Mouse (Mus musculus): Measurements from ENCODE around the gene A730061H03Rik. TPM values are rescaled to one million over a fixed set of nuclear protein-coding genes. Genes with fewer than 3 reads are reported as not detected.

The A730061H03Rik gene
- total RNA-seq, 2 experiments from 2014 or later, result 0.66 TPM; not detected in 1

GRCm38 (mm10) chr14:55551347-55551746 is 8.9 kb downstream of the A730061H03Rik start:
- DNase-seq, result no peak

GRCm38 (mm10) chr14:55550191-55550590 is 10.0 kb downstream of the A730061H03Rik start:
- no peak for DNase-seq

- peak; percentile 40 for DNase-seq
These were observed 15.9 kb downstream of the A730061H03Rik start for GRCm38 (mm10) chr14:55544334-55544733.

GRCm38 (mm10) chr14:55542268-55542667 is 17.9 kb downstream of the A730061H03Rik start:
- no peak for DNase-seq

GRCm38 (mm10) chr14:55540787-55541321 is 19.4 kb downstream of the A730061H03Rik start:
- peak; percentile 92 for DNase-seq

- DNase-seq, result peak; percentile 92
These were observed 20.0 kb downstream of the A730061H03Rik start, which contains the start of gene Pck2 for GRCm38 (mm10) chr14:55540067-55540786. Gene Pck2 (plus strand): TSS chr14:55540266.

GRCm38 (mm10) chr14:55536116-55536745 is 24.0 kb downstream of the A730061H03Rik start:
- peak; percentile 73 for DNase-seq

GRCm38 (mm10) chr14:55527940-55528339 is 32.3 kb downstream of the A730061H03Rik start:
- peak; percentile 30 for DNase-seq

GRCm38 (mm10) chr14:55526674-55527073 is 33.5 kb downstream of the A730061H03Rik start:
- no peak for DNase-seq

GRCm38 (mm10) chr14:55524785-55525184 is 35.4 kb downstream of the A730061H03Rik start, which contains the start of gene Nrl:
Gene Nrl (minus strand): TSS chr14:55524981.
- no peak for DNase-seq

- no peak for DNase-seq
These were observed 36.1 kb downstream of the A730061H03Rik start for GRCm38 (mm10) chr14:55524062-55524461.

- DNase-seq, result peak; percentile 37
These were observed 39.5 kb downstream of the A730061H03Rik start for GRCm38 (mm10) chr14:55520451-55521361.

- no peak for DNase-seq
These were observed 40.6 kb downstream of the A730061H03Rik start for GRCm38 (mm10) chr14:55519604-55520003.

GRCm38 (mm10) chr14:55518897-55519296 is 41.3 kb downstream of the A730061H03Rik start:
- no peak for DNase-seq

GRCm38 (mm10) chr14:55515846-55516245 is 44.4 kb downstream of the A730061H03Rik start:
- no peak for DNase-seq

- no peak for DNase-seq
These were observed 46.3 kb downstream of the A730061H03Rik start for GRCm38 (mm10) chr14:55513927-55514326.

- DNase-seq, result no peak
These were observed 49.2 kb downstream of the A730061H03Rik start for GRCm38 (mm10) chr14:55511037-55511436.

GRCm38 (mm10) chr14:55510125-55510731 is 50.0 kb downstream of the A730061H03Rik start, which contains the start of gene Cpne6:
Gene Cpne6 (plus strand): TSS chr14:55510445.
- no peak for DNase-seq
